Mouse (Mus musculus): ENCODE results near the gene Crisp2. TPM values are rescaled to one million over a fixed set of nuclear protein-coding genes. Genes with fewer than 3 reads are reported as not detected.
A peak's percentile ranks its signal among the peaks of the same experiment; 100 is the strongest.
"Not testable (repeated sequence)": the region's sequence is repeated elsewhere in the genome, so short reads cannot be mapped to it uniquely, and the experiment has no call there.

Crisp2 gene
- polyA plus RNA-seq (2017; shearing (Covaris generic)), result not detected

- ATAC-seq, result no peak
Observed at GRCm38 (mm10) chr17:40806953-40807572, at the start of gene Crisp2. TSS of gene Crisp2 (minus strand) at chr17:40807003.

- no peak for ATAC-seq
Observed at GRCm38 (mm10) chr17:40855065-40855464, 48.3 kb upstream of the Crisp2 start.

GRCm38 (mm10) chr17:40837308-40837707 is 30.5 kb upstream of the Crisp2 start:
- ATAC-seq, result no peak

- ATAC-seq, result no peak
Observed at GRCm38 (mm10) chr17:40831870-40832269, 25.1 kb upstream of the Crisp2 start.

GRCm38 (mm10) chr17:40824549-40824948 is 17.7 kb upstream of the Crisp2 start:
- ATAC-seq, result no peak

- no peak for ATAC-seq
Observed at GRCm38 (mm10) chr17:40823817-40824216, 17.0 kb upstream of the Crisp2 start.

- no peak for ATAC-seq
Observed at GRCm38 (mm10) chr17:40821477-40821876, 14.7 kb upstream of the Crisp2 start.

- no peak for ATAC-seq
Observed at GRCm38 (mm10) chr17:40817340-40817943, 10.6 kb upstream of the Crisp2 start.

- ATAC-seq, result no peak
Observed at GRCm38 (mm10) chr17:40812259-40812658, 5.5 kb upstream of the Crisp2 start.

- no peak for ATAC-seq
Observed at GRCm38 (mm10) chr17:40811560-40811959, 4.8 kb upstream of the Crisp2 start.

GRCm38 (mm10) chr17:40810934-40811333 is 4.1 kb upstream of the Crisp2 start, which contains the start of gene Rhag:
TSS of gene Rhag (plus strand) at chr17:40811126.
- no peak for ATAC-seq

- ATAC-seq, result no peak
Observed at GRCm38 (mm10) chr17:40808071-40808470, 1.3 kb upstream of the Crisp2 start.

- no peak for ATAC-seq
Observed at GRCm38 (mm10) chr17:40806550-40806949, 253 bp downstream of the Crisp2 start.

GRCm38 (mm10) chr17:40802707-40803340 is 4.0 kb downstream of the Crisp2 start:
- ATAC-seq, result no peak

- peak; percentile 87 for ATAC-seq
Observed at GRCm38 (mm10) chr17:40793921-40794854, 12.6 kb downstream of the Crisp2 start.

- peak; percentile 70 for ATAC-seq
Observed at GRCm38 (mm10) chr17:40789877-40790276, 16.9 kb downstream of the Crisp2 start.

- no peak for ATAC-seq
Observed at GRCm38 (mm10) chr17:40767120-40767519, 39.7 kb downstream of the Crisp2 start.

GRCm38 (mm10) chr17:40763662-40764061 is 43.1 kb downstream of the Crisp2 start:
- peak; percentile 96 for ATAC-seq

- no peak for ATAC-seq
Observed at GRCm38 (mm10) chr17:40731724-40732123, 75.1 kb downstream of the Crisp2 start.

GRCm38 (mm10) chr17:40731296-40731695 is 75.5 kb downstream of the Crisp2 start:
- ATAC-seq, result no peak

- no peak for ATAC-seq
Observed at GRCm38 (mm10) chr17:40726820-40727219, 80.0 kb downstream of the Crisp2 start, which contains the start of gene Esp1. TSS of gene Esp1 (plus strand) at chr17:40727120.

GRCm38 (mm10) chr17:40717055-40717454 is 89.7 kb downstream of the Crisp2 start:
- not testable (repeated sequence) for ATAC-seq

GRCm38 (mm10) chr17:40716273-40716672 is 90.5 kb downstream of the Crisp2 start:
- ATAC-seq, result no peak

Data from activated CD4-positive, CD25-positive, alpha-beta regulatory T cell, adult 4 months (primary cell).